Mouse (Mus musculus) kidney, postnatal 4 days (tissue): ENCODE results near the gene Klf4.

Source experiments
- DNase-seq, 2 experiments: peaks; one replicate each; pipeline ENCODE4 v3.0.0; 2021; ENCODE audit warnings: mixed read lengths in 2 of 2

Gene Klf4

DNA sequence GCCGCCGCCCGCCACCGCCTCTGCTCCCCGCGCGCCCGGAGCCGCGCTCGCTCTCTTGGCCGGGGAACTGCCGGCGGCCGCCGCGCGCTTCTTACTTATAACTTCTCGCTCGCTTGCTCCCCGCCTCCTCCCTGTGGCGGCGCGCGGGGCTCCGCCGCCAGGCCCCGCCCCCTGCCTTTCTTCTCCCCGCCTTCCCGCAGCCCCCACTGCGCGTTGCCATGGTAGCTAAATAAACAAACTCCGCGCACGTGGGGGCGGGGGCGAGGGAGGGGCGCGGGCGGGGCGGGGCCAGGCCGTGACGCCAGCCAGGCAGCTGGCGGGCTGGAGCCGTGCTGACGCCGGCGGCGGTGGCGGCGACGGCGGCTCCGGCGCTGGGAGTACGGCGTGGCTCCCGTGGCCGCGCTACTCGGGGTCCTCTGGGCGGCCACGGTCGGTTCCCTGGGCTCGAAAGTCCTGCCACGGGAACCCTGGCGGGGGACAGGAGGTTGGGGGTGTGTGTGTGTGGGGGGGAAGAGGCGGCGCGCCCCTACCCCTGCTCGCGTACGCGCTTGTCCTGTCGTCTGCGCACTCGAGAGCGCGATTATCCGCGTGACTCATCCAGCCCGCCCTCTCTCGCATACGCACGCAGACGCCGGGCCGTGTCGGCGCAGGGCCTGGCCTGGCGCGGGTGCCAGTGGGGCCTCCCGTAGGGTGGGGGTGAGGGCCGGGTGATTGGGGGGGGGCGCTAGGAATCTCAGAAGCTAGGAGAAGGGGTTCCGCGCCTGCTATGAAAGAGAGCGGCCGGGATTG lies at the start of gene Klf4:
TSS of gene Klf4 (minus strand) at position 60 of the 789 bp plus-strand sequence.
- peak; percentile 95 to 97 for DNase-seq

DNA sequence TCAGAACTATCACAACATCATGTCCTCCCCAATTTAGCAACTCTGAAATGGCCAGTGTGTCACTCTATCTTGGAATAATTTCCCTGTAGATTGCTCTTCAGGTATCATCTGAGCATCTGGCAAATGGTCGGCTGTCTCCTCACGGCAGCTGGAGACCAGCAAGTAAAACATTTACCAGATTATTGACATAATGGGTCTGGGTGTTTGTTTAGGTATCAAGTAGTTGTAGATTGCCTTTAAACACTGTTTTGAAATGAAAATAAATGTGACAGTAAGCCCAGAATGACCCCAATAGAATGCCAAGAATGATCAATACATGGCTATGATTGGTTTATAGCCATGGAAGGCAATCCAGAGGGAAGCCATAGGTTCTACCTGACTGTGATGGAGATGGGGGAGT lies 39.2 kb upstream of the Klf4 start:
- no peak for DNase-seq

DNA sequence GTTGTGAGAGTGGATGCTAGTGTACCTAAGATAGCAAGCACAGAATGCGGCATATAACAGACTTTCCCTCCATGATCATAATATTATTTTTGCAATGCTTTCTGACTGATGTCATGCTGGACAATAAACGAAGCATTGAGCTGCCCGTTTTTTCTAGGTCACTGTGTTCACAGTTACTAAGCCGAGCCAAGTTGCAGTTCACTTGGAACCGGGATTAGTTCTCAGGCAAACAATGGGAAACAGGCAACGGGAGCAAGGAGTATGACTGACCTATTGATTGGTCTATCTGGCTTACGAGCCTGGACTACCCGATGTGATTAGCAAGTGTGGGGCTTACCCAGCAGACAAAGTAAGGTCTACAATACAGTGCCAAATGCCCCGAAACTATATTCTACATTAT lies 35.7 kb upstream of the Klf4 start:
- DNase-seq, result no peak

DNA sequence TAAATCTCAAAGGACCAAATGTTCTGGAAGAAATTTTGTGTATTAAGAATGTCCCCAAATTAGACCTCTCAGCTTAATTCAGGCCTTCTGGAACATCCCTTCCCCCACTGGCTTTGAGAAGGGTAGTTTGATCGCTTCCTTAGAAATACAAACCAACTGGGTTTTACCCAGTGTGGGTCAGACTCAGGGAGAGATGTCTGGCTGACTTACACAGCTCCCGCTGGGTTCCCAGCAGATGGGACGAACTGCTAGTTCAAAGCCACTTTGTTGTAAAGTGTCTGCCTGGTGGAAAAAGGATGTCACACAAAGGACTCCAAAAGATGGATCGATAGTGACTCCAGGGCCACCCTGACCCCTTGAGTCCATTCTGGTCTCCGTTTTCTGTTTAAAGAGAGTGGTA lies 35.3 kb upstream of the Klf4 start:
- DNase-seq, result no peak

DNA sequence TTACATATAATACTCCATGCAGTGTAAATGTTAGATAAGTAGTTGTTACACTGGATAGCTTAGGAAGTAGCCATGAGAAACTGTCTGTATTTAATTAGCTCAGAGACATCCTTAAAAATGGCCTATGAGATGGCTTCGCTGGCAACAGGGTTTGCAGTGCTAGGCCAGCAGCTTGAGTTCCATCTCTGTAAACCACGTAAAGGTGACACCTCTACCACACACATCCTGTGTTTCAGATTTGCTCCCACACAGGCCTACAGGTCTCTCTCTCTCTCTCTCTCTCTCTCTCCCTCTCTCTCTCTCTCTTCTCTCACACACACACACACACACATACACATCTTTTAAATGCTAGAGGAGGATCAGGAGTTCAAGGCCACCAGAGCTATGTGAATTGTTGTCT lies 32.1 kb upstream of the Klf4 start:
- no peak for DNase-seq

DNA sequence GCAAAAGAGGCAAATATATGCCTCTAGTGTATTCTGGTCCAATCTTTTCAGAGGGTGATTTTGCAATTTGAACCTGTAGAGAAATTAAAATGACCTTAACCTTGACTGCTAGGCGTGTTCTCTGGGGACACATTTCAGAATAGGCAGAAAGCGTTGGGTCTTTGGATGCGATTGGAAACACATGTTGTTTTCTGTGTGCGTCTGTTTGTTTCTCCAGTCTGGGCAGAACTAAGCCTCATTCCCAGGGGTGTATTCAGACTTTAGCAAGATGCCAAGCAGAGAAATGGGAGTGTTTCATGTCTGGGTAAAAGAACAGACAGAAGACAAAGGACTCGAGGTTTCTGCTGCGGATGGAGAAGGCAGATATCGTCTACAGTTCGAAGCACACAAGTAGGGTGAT lies 30.8 kb upstream of the Klf4 start:
- peak in 1 of 2 experiments; percentile 9 for DNase-seq

DNA sequence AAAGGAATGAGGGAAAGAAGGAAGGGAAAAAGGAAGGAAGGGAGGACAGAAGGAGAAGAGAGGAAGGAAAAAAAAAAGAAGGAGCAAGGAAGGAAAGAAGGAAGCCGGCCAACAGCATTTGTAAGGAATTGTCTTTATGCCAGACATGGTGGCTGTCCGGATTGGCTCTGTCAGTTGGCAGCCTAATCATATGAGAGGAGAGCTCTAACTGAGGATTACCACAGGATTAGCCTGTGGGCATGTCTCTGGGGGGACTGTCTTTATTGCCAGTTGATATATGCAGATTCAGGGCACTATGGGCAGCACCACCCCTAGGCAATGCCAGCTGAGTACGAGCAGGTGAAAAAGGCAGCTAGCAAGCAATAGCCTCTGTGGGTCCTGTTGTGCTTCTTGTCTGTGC lies 29.8 kb upstream of the Klf4 start:
- DNase-seq, result no peak

DNA sequence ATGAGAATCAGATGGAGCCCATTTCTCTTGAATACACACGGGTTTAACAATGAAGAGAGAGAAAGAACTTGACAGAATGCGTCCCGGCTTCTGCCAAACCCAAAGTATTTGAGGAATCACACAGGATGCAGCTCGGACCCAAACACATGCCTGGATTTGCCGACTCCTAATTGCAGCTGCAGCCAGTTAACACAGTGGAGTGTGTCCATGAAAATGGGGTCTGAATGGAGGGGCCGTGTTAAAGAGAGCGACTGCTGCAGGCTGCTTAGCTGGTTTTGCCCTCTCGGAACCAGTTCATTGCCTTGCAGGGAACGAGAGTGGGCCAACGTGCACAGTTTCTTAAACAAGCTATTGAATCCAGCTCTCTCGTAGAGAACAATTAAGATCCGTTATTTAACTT lies 14.6 kb upstream of the Klf4 start:
- no peak for DNase-seq

DNA sequence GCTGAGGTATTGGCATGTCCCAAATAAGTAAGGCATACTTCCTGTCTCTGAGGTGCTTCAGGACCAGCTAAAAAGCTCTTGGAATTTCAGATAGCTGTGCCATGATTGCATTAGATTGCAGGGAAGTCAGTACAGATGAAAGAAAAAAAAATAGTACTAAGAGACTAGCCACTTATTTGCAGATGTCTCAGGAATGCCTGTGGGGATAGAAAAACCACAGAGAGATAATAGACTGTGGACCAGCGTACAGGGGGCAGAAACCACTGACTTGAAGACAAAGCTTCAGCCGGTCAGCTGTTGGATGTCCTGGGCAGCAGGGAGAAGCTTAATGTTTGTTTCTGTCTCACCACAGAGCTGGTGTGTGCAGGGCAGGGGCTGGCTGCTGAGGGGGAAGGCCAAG lies 10.5 kb upstream of the Klf4 start:
- no peak for DNase-seq

DNA sequence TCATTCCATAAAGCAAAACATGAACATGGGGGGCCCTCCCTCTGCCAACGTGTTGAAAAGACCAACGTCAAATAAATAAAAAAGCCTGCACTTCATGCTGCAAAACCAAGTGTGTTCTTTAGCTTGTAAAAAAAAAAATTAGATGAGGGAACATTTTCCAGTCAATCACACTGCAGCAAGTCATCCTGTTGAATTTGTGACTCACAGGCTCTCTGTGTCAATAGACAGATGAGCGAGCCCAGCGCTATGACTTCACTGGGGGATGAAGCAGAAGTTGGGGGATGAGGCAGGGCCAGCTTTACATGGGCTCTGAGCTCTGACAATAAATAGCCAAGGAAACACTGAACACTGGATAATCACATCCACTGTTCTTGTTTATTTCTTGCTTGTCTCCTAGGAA lies 9.4 kb upstream of the Klf4 start:
- DNase-seq, result no peak

DNA sequence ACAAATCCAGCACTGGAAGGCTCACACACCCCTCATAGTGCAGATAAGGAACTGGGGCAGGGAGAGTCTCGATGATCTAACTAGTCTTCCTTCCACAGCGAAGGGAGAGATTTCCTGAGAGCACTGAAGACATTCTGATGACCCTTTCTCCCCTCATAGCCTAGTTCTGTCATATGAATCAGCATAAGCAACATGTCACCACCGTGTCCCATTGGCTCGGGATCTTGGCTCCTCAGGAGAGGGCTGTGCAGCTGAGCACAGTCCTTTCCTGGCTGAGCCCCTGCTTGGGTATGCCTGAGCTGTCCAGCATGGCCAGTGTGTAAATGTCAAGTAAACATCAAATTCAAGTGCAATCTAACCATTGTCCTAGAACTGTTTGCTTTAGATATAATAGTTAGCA lies 9.0 kb upstream of the Klf4 start:
- DNase-seq, result no peak

DNA sequence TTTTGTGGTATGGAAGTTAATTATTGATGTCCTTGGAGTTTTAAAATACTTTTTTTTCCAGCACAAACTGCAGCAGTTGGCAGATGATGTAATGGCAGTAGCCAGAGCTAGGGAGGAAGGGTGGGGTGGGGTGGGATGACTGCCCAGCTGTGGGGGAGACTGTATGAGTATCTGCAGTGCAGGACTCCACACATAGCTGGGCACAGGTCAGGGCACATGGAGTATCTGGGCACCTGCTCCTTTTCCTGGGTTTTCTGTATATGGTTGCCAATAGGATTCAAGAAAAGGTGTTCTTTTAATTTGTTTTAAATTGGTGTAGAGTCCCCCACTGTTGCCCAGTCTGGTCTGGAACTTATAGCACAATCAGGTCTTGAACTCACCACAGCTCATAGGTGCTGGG lies 2.7 kb upstream of the Klf4 start:
- DNase-seq, result no peak

DNA sequence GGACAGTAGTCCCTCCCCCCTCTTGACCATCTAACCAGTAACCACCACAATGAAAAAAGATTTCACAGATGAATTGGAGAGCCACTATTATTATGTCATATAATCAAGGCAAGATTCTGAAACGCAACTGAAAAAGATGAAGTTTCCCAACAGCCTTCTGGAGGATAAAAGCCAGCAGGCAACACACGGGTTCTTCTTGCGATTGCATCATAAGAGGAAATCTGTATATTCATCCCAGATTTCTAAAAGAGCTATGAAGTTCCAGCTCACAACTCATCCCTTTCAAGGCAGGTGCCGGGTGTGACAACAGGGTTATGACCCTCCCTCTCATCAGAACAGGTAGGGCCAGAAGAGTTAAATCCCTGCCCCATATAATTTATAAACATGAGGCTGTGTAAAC lies 2.2 kb upstream of the Klf4 start:
- DNase-seq, result no peak

DNA sequence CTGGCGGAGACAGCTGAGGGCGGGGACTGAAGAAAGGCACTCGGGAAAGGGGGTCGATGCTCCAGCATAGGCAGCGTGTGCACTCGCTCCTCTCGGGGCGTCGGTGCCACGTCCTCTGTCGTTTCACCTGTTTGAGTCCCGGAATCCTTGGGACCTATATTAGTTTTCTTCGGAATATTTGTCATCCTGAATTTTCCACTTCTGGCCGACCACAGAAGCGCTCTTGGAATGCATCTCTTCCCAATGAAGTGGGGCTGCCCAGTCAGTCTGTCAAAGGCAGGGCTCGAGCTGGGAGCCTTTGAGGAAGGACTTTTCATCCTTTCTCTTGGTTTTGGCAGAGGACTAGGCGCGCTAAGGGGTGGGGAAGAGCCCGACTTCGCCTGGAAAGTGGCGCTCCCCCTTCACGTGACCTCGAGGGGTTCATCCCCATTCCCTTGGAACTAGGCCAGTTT lies 1.6 kb upstream of the Klf4 start:
- peak; percentile 31 to 56 for DNase-seq

DNA sequence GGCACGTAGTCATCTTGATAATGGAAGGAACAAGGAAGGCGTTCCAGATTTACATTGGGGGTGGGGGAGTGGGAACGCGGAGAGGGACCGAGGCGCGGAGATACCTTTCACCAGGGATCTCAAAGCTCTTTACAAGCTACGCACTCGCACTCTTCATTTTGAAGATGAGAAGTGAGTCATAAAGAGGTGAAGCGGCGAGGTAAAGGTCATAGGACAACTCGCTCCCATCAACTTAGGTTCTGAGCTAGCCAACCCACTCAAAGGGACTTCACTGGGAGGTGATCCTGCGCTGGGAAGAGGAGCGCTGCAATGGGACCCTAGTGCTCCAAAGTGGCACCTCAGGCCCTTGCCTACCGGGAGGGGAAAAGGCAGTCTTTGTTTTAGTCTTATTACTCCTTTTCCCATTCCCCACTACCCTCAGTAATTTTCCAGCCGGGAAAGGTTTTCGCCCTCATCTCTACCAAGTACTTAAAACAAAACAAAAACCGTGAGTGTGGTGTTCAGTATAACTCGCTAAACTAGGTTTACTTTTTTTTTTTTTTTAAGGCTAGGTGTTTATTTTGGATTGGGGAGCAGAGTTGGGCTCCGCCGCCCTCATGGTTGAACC lies 1.0 kb upstream of the Klf4 start:
- peak in 1 of 2 experiments; percentile 20 for DNase-seq

DNA sequence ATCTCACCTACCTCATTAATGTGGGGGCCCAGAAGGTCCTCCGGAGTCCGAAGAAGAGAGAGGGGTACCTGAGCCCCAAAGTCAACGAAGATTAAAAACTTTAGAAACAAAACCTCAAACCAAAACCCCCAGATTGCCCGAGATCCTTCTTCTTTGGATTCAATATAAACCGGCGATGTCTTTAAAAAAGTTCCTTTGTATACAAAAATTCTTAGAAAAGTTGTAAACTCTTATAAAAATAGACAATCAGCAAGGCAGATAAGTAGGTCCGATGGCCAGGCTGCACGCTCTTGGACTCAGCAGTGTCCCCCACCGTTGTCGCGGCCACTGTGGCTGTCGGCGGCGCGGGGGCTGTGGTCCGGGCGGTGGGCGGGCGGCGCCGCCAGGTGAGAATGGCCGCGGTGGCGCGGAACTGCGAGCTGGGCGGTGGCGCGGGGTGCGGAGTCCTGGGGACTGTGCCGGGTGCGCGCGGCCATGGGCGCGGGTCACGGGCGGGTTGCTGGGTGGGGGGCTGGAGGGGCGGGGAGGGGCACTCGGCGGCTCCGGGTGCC lies 335 bp downstream of the Klf4 start:
- no peak for DNase-seq

DNA sequence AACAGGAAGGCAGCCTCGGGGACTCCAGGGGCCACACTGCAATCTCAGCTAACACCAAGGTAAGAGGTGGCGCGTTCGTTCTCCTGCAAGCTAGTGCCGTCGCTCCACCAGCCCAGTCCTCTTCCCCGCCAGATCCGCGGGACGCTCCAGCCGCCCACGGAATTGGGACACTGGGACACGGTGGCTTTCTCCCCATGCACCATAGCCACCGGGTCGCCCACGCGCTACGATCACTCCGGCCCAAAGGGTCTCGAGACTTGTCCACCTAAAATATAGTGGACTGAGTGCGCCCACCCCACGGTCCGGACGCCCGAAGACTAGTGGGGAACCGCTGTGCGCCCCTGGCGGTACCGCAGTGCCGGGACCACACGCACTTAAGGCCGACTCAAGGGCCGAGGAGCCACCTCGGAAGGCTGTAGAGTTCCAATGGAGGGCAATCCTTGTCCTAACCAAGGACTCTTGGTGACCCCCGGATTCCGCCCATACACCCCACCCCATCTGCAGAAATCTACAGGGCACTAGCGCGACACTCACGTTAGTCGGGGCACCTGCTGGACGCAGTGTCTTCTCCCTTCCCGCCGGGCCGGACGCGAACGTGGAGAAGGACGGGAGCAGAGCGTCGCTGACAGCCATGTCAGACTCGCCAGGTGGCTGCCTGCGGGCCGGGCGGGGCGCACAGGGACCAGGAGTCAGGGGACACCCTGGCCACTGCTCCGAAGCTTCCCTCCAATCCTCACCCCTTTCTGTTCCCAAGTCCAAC lies 990 bp downstream of the Klf4 start:
- peak; percentile 68 to 77 for DNase-seq

DNA sequence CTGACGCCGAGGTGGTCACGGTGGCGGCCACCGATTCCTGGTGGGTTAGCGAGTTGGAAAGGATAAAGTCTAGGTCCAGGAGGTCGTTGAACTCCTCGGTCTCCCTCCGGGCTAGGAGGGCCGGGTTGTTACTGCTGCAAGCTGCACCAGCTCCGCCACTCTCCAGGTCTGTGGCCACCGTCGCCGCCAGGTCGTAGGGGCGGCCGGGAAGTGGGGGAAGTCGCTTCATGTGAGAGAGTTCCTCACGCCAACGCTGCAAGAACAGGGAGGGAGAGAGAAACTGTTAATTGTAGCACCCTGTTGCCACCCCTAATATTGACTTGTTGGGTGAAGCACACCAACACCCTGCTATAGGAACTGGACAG lies 1.6 kb downstream of the Klf4 start:
- no peak for DNase-seq

DNA sequence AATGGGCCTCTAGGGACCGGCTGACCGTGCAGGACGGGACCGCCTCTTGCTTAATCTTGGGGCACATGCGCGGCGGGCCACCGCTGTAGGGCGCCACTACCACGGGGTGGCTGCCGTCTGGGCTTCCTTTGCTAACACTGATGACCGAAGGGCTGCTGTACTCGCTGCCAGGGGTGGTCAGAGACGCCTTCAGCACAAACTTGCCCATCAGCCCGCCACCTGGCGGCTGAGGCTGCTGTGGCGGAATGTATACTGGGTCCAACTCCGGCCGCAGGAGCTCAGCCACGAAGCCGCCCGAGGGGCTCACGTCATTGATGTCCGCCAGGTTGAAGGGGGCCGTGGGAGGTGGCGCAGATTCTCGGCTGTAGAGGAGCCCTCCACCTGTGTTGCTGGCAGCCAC lies 2.0 kb downstream of the Klf4 start:
- peak; percentile 85 to 92 for DNase-seq

DNA sequence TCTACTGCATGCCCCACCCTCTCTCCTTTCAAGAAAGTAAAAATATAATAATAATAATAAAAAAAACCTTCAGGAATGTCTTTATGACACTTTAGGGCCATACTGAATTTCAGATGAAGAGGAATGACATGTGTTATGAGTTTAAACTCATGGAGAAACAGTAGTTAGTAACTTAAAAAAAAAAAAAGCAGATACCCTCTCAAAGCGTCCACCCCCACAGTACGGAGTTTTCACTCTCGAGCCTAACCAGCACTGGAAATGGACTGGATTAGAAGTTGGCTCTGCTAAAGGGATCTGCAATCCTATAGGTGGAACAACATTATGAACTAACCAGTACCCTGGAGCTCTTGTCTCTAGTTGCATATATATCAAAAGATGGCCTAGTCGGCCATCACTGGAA lies 3.9 kb downstream of the Klf4 start:
- DNase-seq, result no peak

DNA sequence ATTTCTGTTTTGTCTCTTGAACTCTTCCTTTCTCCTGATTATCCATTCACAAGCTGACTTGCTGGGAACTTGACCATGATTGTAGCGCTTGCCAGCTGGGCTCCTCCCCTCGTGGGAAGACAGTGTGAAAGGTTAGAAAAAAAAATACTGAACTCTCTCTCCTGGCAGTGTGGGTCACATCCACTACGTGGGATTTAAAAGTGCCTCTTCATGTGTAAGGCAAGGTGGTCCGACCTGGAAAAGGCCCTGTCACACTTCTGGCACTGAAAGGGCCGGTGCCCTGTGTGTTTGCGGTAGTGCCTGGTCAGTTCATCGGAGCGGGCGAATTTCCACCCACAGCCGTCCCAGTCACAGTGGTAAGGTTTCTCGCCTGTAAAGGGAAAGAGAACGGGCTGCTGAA lies 4.3 kb downstream of the Klf4 start:
- no peak for DNase-seq

DNA sequence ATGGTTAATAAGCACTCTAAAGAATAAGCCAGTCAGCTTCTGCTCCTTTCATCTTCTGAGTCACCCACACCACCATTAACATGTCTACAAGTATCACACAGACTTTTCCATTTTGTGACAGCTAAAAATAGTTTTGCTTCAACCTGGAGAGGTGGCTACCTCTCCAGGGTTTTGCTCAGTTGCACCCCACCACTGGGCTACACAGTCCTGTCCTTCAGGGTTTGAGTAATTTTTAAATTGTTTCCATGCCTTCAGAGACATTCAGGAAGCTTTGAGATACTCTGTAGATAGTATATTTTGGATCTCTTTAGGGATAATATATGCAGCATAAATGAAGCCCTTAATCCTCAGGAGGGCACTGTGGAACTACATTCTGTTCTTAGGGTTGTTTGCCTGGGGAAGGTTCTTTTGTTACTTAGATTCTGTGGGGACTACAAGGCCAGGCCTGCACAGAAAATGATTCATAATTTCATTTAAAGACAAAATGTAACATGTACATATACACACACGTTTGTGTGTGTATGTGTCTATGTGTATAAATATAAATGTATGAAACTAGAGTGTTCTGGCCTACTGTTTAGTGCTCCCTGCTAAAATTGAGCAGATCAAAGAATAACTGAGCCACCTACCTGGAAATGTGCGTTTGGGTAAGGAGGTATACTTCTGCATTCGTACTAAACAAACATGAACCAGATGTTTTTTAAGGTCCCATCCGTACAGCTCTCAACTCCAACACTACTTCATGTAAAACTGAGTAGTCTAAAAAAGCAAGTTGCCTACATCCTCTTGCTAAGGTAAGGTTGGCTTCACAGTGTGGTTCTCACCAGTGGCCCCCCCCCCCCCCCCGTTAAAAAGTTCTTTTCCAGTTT lies 5.8 kb downstream of the Klf4 start:
- no peak for DNase-seq

DNA sequence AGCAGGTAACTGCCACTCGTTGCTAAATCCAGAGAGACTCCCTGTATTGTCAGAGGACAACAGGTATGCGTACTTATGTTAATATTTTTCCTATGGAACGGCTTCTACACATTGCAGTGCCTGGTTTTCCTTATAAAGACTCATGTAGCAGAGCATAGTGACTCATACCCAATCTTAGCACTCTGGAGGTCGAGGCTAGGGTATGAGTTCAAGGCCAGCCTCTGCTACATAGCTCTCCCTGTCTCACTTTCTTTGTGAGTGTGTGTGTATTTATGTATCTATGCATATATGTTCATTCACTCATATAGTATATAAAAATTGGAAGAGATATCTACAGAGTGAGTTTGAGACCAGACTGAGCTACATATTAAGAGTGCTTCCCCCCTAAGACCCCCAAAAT lies 8.3 kb downstream of the Klf4 start:
- no peak for DNase-seq
